Mouse (Mus musculus) heart, postnatal 0 days (tissue): ENCODE data around the gene Cdkal1.

Experiments
- CTCF ChIP-seq: IDR thresholded peaks from 2 replicates; pipeline ENCODE4 v1.5.1; 2016; ENCODE audit warnings: antibody characterized with exemption, control low read depth, low read depth
- EP300 ChIP-seq: IDR thresholded peaks from 2 replicates; pipeline ENCODE4 v1.6.1; 2016; ENCODE audit warnings: antibody characterized with exemption, low read depth

- no peak for TF ChIP-seq EP300
- TF ChIP-seq CTCF = no peak
Measured at GRCm38 (mm10) chr13:29580780-29581179, 274.7 kb downstream of the Cdkal1 start.
